Mouse (Mus musculus) spleen, adult 2 months (tissue): ENCODE measurements around the gene Zfp992. TPM values are rescaled to one million over a fixed set of nuclear protein-coding genes. Genes with fewer than 3 reads are reported as not detected.
"Not testable (repeated sequence)": the region's sequence is repeated elsewhere in the genome, so short reads cannot be mapped to it uniquely, and the experiment has no call there.

Source experiments
- DNase-seq, 2 experiments: peaks; one replicate each; pipeline versions ENCODE4 v3.0.0 to v3.0.0-alpha.2; 2012 to 2021; ENCODE audit warnings: low spot score in 2 of 2, low read depth in 1 of 2
- H3K27ac ChIP-seq: fragments of 200-500 bp; 2 replicates; pipeline ENCODE4 v1.5.1; 2012; ENCODE audit warnings: low read length, inconsistent platforms; ENCODE audit not compliant: insufficient read depth
- H3K27me3 ChIP-seq: fragments of 200-500 bp; 2 replicates; pipeline ENCODE4 v1.6.1; 2012; ENCODE audit warnings: mild to moderate bottlenecking, moderate library complexity, low read length, inconsistent platforms; ENCODE audit not compliant: control insufficient read depth, insufficient read depth
- H3K36me3 ChIP-seq: fragments of 200-500 bp; 2 replicates; pipeline ENCODE4 v1.6.1; 2012; ENCODE audit warnings: mild to moderate bottlenecking, low read length, inconsistent platforms; ENCODE audit not compliant: control insufficient read depth, insufficient read depth
- H3K4me1 ChIP-seq: fragments of 200-500 bp; 2 replicates; pipeline ENCODE4 v1.6.1; 2011; ENCODE audit warnings: inconsistent platforms; ENCODE audit not compliant: control insufficient read depth, insufficient read depth, insufficient read length
- H3K4me3 ChIP-seq: fragments of 200-500 bp; 2 replicates; pipeline ENCODE4 v1.5.1; 2011; ENCODE audit warnings: mild to moderate bottlenecking, inconsistent platforms; ENCODE audit not compliant: insufficient read depth, insufficient read length; ENCODE audit errors: extremely low read depth
- WGBS: fragments of 180-500 bp; shearing (Covaris S2); methylation state at CpG from one replicate; pipeline ENCODE4 v1.1.7; 2018; 5-methylcytosine and 5-hydroxymethylcytosine counted together
- polyA plus RNA-seq: library from polyadenylated mRNA; depleted of rRNA; stranded (reverse); fragments of >200 nt; gene quantifications from 2 replicates; pipeline ENCODE4 v1.2.3, GENCODE M21; 2012; rRNA removed

Gene Zfp992
- polyA plus RNA-seq, result 0.30 and 0.33 TPM in 2 replicates

DNA sequence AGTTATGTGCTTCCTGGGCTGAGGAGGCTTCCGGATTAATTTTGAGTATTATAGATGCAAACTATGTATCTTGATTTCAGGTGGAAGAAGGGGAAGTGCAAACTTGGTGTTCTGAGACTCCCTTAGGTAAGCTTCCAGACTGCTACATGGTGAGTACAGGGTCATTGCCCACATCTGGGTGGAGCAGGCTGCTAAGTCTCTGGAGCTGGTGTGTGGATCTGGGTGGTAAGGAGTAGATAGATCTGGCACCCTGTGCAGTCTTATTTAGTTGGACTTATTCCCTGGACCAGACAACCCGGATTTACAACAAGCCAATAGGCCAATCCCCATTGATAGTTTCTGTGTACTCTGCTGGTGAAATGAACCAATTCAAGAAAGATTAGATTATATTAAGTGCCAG, at the start of gene Zfp992:
Gene Zfp992, plus strand, starts transcription at position 74 of the 400 bp plus-strand sequence.
- H3K4me3 ChIP-seq, H3K4me1 ChIP-seq, H3K27me3 ChIP-seq, H3K27ac ChIP-seq, DNase-seq, H3K36me3 ChIP-seq: not testable (repeated sequence)
- WGBS, result 90% methylated on average over 2 of the region's 2 CpGs

DNA sequence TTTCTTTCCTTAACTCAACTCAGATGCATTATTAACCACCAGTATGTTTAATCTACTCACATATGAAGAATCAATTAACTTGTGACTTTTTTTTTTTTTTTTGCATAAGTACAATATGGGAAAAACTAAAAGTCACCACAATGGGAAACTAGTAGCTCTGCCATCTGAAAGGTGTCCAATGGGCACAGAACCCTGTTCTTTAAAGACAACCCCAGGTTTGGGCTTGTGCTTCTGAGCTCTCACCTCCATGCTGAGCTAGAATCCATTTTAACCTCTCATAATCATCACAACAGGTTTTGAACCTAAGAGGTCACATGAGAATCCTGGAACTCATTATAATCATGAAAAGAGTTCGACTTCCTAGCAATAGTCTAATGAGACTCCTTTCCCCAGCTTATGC, 19.4 kb upstream of the Zfp992 start:
- H3K27me3 ChIP-seq, H3K36me3 ChIP-seq, DNase-seq, H3K27ac ChIP-seq, H3K4me1 ChIP-seq, H3K4me3 ChIP-seq: not testable (repeated sequence)
- 0% methylated on average over 1 of the region's 1 CpGs for WGBS

DNA sequence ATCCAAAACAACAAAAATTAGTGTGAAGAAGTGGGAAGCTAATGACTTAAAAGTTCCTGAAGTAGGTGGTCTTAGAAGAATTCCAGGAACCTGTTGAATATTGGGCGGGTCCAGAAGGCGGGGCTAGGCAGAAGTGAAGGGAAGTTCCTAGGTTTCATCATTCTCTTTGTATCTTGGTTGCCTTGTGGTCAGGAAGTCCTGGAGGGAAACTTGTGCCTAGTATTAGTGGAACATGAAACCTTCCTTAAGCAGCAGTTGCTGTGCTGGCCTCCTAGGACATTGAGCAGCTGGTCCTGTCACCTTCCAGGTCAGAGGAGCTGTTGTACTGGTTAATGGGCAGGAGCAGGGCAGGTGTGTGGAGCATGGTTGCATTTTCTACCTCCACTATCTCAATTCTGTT, 17.9 kb upstream of the Zfp992 start:
- not testable (repeated sequence) for H3K27me3 ChIP-seq, H3K4me3 ChIP-seq, H3K36me3 ChIP-seq, H3K27ac ChIP-seq, DNase-seq, H3K4me1 ChIP-seq
- WGBS, result 73% methylated on average over 2 of the region's 2 CpGs

DNA sequence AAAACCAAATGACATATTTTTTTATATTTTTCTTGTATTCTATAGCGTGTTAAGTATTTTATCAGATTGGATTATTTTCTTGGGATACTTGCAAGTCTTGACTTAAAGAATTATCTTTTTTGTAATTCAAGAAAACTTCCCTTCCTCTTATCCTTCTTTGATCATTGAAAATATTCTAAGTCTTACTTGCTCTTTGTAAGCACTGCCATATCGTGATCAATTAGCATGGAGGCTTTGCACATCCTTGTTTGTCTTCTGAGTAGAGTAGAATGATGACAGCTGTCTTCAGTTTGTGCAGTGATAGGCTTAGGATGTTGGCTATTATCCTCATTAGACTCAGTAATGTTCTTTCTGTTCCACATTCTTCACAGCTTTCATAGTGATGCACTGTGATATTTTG, 13.3 kb upstream of the Zfp992 start:
- not testable (repeated sequence) for DNase-seq, H3K4me3 ChIP-seq, H3K4me1 ChIP-seq, H3K36me3 ChIP-seq, H3K27me3 ChIP-seq, H3K27ac ChIP-seq
- WGBS, result 87% methylated on average over 2 of the region's 2 CpGs

DNA sequence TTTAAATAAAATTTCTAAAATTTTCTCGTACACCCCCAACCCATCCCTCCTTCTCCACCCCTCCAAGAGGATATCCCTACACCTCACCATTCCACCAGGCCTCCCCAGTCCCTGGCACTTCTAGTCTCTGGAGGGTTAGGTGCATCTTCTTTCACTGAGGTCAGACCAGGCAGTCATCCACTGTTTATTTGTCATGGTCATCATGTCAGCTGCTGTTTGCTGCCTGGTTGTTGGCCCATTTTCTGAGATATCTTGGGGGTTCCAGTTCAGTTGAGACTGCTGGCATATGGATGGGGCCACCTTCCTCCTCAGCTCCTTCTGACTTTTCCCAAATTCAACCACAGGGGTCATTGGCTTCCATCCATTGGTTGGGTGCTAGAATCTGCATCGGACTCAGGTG, 11.6 kb upstream of the Zfp992 start:
- H3K4me1 ChIP-seq, H3K36me3 ChIP-seq, H3K27me3 ChIP-seq, DNase-seq, H3K27ac ChIP-seq, H3K4me3 ChIP-seq: not testable (repeated sequence)
- 83% methylated on average over 1 of the region's 2 CpGs for WGBS

DNA sequence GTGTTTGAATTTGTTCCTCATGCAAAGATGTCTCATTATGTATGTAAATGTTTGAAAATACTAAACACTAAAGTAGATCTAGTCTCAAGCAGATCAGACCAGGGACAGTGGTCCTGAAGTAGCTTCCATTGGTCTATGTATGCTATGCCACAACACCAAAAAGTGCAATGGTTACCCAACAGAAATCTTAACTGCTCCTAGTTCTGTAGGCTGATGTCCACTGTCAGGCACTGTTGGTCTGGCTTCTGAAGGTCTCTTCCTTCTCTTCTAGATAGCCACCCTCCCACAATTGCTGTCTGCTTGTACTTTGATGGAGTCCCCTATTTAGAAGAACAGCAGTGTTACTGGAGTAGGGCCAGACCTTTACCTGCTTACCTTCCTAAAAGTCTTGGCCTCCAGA, 4.5 kb upstream of the Zfp992 start:
- not testable (repeated sequence) for H3K4me1 ChIP-seq, DNase-seq

DNA sequence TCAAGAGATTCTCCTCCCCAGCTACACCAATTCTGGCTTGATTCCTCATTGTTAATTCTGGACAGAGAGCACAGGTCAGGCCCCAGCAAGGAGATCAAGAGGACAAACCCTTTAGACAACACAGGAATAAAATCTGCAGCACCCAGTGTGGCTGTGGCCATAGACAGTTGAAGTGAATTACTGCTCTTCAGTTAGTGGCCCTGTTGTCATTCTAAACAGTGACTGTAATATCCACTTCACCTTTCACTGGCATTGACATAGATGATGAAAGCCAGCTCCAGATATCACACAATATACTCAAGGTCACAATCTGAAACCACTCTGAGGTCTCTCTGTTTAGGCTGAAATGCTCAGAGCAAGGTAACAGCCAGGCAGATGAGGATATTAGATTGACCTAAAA, 3.7 kb upstream of the Zfp992 start:
- H3K27me3 ChIP-seq, H3K36me3 ChIP-seq, DNase-seq, H3K4me1 ChIP-seq, H3K27ac ChIP-seq, H3K4me3 ChIP-seq: not testable (repeated sequence)

More for the DNA sequence above, 4.5 kb upstream of the Zfp992 start:
- H3K4me3 ChIP-seq, H3K36me3 ChIP-seq, H3K27me3 ChIP-seq, H3K27ac ChIP-seq: not testable (repeated sequence)

DNA sequence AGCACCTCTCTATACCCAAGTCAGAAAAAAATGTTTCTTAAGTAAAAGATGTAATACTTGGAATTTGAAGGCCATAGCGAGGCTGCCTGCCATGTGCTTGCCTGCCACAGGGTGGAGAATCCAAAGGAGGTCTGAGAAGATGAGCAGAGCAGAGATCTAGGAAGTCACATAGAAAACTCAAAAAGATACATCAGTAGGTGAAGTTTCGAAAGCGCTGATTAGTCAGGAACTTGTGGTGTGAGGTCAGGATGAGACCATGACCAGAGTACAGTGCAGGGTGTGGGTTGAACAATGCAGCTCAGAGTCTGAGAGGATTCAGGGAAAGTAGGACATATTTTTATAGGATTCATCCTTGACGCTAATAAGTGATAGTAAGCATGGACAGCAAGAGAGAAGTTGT, 2.7 kb upstream of the Zfp992 start:
- 78% methylated on average over 4 of the region's 4 CpGs for WGBS
- H3K4me3 ChIP-seq, H3K36me3 ChIP-seq: not testable (repeated sequence)

DNA sequence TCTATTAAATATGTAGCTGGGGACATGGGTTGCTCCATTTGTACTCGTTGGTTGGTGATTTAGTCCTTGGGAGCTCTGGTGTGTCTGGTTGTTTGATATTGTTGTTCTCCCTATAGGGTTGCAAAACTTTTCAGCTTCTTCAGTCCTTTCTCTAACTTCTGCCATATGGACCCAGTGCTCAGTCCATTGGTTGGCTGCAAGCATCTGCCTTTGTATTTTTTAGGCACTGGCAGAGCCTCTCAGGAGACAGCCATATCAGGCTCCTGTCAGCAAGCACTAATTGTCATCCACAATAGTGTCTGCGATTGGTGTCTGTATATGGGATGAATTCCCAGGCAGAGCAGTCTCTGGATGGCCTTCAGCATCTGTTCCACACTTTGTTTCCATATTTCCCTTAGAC, 1.8 kb upstream of the Zfp992 start:
- WGBS, result 88% methylated on average over 2 of the region's 2 CpGs
- not testable (repeated sequence) for H3K27ac ChIP-seq, H3K4me1 ChIP-seq, H3K27me3 ChIP-seq, H3K36me3 ChIP-seq, DNase-seq, H3K4me3 ChIP-seq

More for the DNA sequence above, 2.7 kb upstream of the Zfp992 start:
- not testable (repeated sequence) for H3K4me1 ChIP-seq, H3K27ac ChIP-seq, H3K27me3 ChIP-seq, DNase-seq

DNA sequence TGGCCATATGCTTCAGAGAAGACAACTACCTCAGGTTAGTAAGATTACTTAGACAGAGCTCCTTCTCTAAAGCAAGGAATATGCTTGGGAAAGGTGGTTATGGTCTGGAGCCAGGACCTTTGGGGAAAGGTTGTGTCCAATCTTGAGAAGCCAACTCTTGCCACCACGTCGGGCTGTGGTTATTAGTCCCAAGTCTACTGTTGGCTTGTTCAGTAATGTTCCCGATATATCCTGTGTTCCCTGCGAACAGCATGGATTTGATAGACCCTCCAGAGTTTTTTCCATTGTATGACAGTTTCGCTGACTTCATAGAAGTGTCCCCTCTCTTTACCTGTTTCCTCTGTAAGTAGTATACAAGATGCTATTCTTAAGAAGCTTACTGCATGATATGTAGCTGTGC, 888 bp downstream of the Zfp992 start:
- DNase-seq, H3K36me3 ChIP-seq, H3K4me1 ChIP-seq, H3K27ac ChIP-seq, H3K4me3 ChIP-seq, H3K27me3 ChIP-seq: not testable (repeated sequence)
- 80% methylated on average over 5 of the region's 5 CpGs for WGBS

DNA sequence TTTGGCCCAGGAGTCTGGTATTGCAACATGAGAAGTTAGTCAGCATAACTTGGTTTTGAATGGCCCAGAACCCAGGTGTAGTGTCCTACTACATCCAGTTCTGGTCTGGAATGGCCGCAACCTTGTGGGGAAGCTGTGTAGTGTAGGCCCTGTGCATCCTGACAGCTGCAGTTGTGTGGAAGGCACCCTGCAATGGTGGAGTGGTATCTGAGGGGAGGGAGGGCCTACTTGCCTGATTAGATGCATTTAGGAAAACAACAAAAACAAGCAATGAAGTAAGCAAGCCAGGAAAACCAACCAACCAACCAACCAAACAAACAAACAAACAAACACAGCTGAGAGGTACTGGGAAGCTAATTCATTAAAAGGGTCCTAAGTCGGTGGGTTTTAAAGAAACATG, 3.8 kb downstream of the Zfp992 start:
- H3K4me1 ChIP-seq, H3K4me3 ChIP-seq, H3K36me3 ChIP-seq, DNase-seq, H3K27me3 ChIP-seq, H3K27ac ChIP-seq: not testable (repeated sequence)
- 70% methylated on average over 2 of the region's 2 CpGs for WGBS
